Mouse (Mus musculus) cerebellum, adult 9-10 months (tissue): Measurements from ENCODE around the gene Jak1.
A peak's percentile ranks its signal among the peaks of the same experiment; 100 is the strongest.

ENCODE experiments used
- DNase-seq: peaks from one replicate; pipeline ENCODE4 v3.0.0; 2022

Gene Jak1

GRCm38 (mm10) chr4:101182603-101183011 is 82.5 kb downstream of the Jak1 start:
- no peak for DNase-seq

GRCm38 (mm10) chr4:101180681-101181080 is 84.4 kb downstream of the Jak1 start:
- DNase-seq, result no peak

GRCm38 (mm10) chr4:101179836-101180235 is 85.2 kb downstream of the Jak1 start:
- no peak for DNase-seq

- DNase-seq, result no peak
Measured at GRCm38 (mm10) chr4:101179076-101179475, 86.0 kb downstream of the Jak1 start.

GRCm38 (mm10) chr4:101177796-101178195 is 87.3 kb downstream of the Jak1 start:
- DNase-seq, result no peak

GRCm38 (mm10) chr4:101176123-101176522 is 89.0 kb downstream of the Jak1 start:
- no peak for DNase-seq

- no peak for DNase-seq
Measured at GRCm38 (mm10) chr4:101174916-101175625, 90.0 kb downstream of the Jak1 start.

- DNase-seq, result no peak
Measured at GRCm38 (mm10) chr4:101172738-101173137, 92.3 kb downstream of the Jak1 start.

- DNase-seq, result peak; percentile 67
Measured at GRCm38 (mm10) chr4:101168189-101168778, 96.8 kb downstream of the Jak1 start.

- DNase-seq, result no peak
Measured at GRCm38 (mm10) chr4:101167777-101168176, 97.3 kb downstream of the Jak1 start.

- no peak for DNase-seq
Measured at GRCm38 (mm10) chr4:101165776-101166175, 99.3 kb downstream of the Jak1 start.

- DNase-seq, result no peak
Measured at GRCm38 (mm10) chr4:101164673-101165072, 100.4 kb downstream of the Jak1 start.

GRCm38 (mm10) chr4:101164189-101164588 is 100.9 kb downstream of the Jak1 start:
- DNase-seq, result no peak

- DNase-seq, result no peak
Measured at GRCm38 (mm10) chr4:101160821-101161220, 104.3 kb downstream of the Jak1 start.

- DNase-seq, result no peak
Measured at GRCm38 (mm10) chr4:101159191-101159764, 105.8 kb downstream of the Jak1 start.

GRCm38 (mm10) chr4:101158282-101158681 is 106.8 kb downstream of the Jak1 start:
- DNase-seq, result peak; percentile 28

- no peak for DNase-seq
Measured at GRCm38 (mm10) chr4:101157476-101157875, 107.6 kb downstream of the Jak1 start.

- DNase-seq, result no peak
Measured at GRCm38 (mm10) chr4:101155541-101155940, 109.5 kb downstream of the Jak1 start.

GRCm38 (mm10) chr4:101146891-101147655 is 118.0 kb downstream of the Jak1 start:
- no peak for DNase-seq

- DNase-seq, result peak; percentile 90
Measured at GRCm38 (mm10) chr4:101146047-101146745, 118.9 kb downstream of the Jak1 start.

GRCm38 (mm10) chr4:101144790-101145189 is 120.3 kb downstream of the Jak1 start:
- no peak for DNase-seq

- DNase-seq, result no peak
Measured at GRCm38 (mm10) chr4:101144361-101144760, 120.7 kb downstream of the Jak1 start.

- no peak for DNase-seq
Measured at GRCm38 (mm10) chr4:101143901-101144300, 121.2 kb downstream of the Jak1 start.
